Mouse (Mus musculus): ENCODE data around the gene Kcnd1.
"Not testable (repeated sequence)": the region's sequence is repeated elsewhere in the genome, so short reads cannot be mapped to it uniquely, and the experiment has no call there.

Kcnd1 gene

GRCm38 (mm10) chrX:7821865-7822779 is at the start of gene Kcnd1:
TSS of gene Kcnd1 (plus strand) at chrX:7822289.
- no peak for DNase-seq

GRCm38 (mm10) chrX:7772766-7773165 is 49.3 kb upstream of the Kcnd1 start:
- no peak for DNase-seq

DNA sequence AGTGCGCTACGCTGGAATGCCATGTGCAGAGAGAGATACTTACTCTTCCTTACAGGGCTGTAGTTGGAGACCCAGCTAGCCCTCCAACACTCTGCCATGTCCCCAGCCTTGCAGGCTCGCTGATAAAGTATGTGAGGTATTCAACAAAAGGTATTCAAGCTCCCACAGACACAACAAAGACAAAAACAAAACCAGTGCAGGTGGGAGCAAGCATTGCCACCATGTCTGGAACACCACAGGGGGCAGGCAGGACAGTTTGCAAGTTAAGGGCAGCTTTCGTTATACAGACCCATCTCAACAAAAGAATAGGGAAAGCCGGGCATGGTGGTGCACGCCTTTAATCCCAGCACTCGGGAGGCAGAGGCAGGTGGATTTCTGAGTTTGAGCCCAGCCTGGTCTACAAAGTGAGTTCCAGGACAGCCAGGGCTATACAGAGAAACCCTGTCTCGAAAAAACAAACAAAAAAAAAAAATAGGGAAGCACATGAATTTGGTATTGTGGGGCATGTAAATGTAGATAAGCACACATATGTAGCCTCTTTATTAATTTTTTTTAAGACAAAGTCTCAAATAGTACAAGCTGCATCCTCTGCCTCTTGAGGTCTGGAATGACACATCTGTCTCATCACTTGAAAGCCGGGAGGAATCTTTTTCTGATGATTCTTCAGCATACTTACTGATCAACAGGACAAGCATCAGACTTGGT is 46.4 kb upstream of the Kcnd1 start:
- no peak for DNase-seq

DNA sequence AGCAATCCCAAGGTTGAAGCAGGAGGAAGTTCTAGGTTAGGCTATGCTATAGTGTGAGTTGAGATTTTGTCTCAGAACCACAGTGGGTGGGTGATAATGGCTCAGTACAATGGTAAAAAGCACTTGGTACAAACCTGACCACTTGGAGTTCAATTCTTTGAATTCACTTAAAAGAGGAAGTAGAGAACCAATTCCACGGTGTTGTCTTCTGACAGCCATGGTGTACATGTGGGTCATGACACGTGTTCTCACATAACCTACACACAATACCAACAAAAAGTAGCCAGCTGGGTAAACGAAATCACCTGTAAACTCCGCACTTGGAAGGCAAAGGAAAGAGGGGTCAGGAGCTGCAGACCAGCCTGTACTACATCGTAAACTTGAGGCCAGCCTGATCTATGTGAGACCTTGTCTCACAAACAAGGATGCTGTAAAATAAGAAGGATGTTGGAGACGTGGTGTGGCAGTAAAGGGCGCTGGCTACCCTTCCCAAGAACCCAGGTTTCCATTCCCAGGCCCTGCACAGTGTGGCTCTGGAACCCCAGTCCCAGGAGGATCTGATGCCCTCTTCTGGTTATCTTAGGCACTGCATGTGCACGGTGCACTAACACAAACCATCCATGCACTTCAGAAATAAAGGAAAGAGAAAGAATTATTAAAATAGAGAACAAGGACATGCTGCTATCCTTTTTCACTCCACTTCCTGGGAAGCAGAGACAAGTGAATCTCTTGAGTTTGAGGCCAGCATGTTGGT is 45.6 kb upstream of the Kcnd1 start:
- peak in 1 of 2 experiments; percentile 45 for DNase-seq

- DNase-seq = no peak
Measured at GRCm38 (mm10) chrX:7778450-7779244, 43.4 kb upstream of the Kcnd1 start.

DNA sequence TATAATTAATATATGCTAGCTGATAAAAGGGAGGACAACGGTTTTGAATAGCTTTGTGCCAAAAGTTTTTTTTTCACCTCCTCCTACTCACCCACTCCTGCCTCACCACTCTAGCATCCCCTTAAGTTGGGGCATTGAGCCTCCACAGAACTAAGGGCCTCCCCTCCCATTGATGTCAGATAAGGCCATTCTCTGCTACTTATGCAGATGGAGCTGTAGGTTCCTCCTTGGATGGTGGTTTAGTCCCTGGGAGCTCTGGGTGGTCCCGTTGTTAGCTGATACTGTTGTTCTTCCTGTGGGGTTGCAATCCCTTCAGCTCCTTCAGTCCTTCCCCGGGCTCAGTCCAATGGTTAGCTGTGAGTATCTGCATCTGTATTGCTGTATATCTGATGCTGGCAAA is 42.8 kb upstream of the Kcnd1 start:
- no peak for DNase-seq

- no peak for DNase-seq
Measured at GRCm38 (mm10) chrX:7782603-7783092, 39.4 kb upstream of the Kcnd1 start.

DNA sequence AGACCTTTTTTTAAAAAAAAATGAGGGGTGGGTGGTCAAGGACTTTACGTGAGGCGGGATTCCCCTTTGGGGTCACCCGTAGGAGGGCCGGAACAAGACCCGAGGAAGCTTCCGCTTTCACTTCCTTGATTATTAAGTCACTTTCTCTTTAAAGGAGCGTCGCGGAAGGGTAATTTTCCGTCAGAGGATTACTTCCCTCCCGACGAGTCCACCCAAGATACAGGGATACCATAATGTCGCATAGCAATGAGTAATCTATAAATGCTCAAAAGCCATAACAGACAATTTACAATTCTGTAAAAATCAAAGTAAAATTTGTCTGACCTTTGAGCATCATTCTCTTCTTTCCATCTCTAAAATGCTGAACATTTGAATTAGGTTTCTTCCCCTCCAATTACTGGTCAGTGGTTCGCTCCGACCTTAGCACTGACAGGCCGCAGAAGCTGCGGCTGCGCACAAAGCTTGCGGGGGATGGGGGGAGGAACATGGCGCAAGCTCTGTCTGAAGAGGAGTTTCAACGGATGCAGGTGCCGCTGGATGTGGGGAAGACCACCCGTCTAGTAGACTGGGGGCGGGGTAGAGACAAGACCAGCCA is 32.5 kb upstream of the Kcnd1 start, which contains the start of gene Gripap1:
Gene Gripap1, plus strand, starts transcription at position 224 of the 595 bp plus-strand sequence.
- peak; percentile 69 to 70 for DNase-seq

DNA sequence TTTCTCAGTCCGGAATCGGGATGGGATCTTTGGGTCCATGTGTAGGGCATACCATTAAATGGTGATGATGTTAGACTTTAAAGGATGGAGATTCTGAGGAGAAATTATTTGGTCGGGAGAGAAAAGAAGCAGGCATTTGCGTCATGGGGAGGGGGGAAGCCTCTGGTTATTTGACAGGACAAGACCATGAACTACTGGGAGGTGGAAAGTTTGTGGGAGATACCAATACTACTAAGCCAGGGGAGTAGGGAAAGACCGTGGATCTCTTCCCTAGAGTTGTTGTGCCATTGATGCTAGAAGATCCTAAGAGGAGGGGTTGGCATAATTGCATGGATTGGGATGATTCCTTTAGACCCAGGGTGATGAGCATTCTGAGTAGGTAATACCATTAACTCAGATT is 31.8 kb upstream of the Kcnd1 start:
- DNase-seq = no peak

DNA sequence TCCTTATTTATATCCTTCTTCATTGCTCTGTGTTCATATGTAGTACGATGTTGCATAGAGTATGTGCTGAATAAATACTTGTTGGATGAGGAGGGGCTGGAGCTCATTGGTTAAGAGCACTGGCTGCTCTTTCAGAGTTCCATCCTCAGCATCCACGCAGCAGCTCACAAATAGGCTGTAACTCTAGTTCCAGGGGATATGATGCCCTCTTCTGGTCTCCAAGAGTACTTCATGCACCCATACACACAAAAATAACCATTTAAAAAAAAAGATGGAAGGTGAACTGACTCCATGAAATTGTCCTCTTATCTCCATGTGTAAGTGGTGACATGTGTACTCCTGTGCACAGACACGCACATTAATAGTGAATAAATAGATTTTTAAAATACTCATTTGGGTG is 28.7 kb upstream of the Kcnd1 start:
- DNase-seq = no peak

GRCm38 (mm10) chrX:7795016-7795415 is 27.1 kb upstream of the Kcnd1 start:
- DNase-seq = peak in 1 of 2 experiments; percentile 11

GRCm38 (mm10) chrX:7797327-7797726 is 24.8 kb upstream of the Kcnd1 start:
- DNase-seq = no peak

DNA sequence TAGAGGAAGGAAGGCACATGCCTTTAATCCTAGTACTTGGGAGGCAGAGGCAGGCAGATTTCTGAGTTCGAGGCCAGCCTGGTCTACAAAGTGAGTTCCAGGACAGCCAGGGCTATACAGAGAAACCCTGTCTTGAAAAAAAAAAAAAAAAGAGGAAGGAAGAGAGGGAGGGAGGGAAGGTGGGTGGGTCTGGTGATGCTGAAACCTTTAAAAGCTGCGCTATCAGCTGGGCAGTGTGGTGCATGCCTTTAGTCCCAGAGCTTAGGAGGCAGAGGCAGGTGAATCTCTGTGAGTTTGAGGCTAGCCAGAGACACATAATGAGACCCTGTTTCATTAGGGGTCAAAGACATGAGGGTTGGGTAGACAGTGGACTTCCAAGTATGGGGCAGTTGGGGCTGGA is 19.9 kb upstream of the Kcnd1 start:
- DNase-seq = not testable (repeated sequence)

GRCm38 (mm10) chrX:7815016-7815415 is 7.1 kb upstream of the Kcnd1 start:
- DNase-seq = not testable (repeated sequence)

GRCm38 (mm10) chrX:7837146-7837545 is 15.1 kb downstream of the Kcnd1 start:
- no peak for DNase-seq

GRCm38 (mm10) chrX:7840842-7841162 is 18.7 kb downstream of the Kcnd1 start:
- DNase-seq = no peak

- DNase-seq = peak; percentile 89 to 93
Measured at GRCm38 (mm10) chrX:7841163-7842162, 19.4 kb downstream of the Kcnd1 start, which contains the start of gene Otud5. TSS of gene Otud5 (plus strand) at chrX:7841364.

DNA sequence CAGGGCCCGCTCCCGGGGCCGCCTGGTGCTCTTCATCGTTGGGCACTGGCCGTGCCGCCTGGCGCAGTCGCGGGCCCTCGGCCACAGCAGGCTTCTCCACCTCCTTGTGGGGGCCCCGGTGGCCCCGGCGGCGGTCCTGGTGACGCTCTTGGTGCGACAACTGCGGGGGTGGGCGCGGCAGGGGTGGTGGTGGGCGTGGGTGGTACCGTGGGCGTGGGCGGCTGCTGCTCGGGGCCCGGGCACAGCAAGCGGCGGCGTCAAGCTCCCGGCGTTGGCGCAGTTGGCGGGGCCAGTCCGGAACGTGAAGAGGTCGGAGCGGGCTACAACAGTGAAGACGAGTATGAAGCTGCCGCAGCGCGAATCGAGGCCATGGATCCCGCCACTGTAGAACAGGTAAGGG is 20.2 kb downstream of the Kcnd1 start:
- DNase-seq = peak in 1 of 2 experiments; percentile 27

GRCm38 (mm10) chrX:7847845-7848244 is 25.8 kb downstream of the Kcnd1 start:
- no peak for DNase-seq

DNA sequence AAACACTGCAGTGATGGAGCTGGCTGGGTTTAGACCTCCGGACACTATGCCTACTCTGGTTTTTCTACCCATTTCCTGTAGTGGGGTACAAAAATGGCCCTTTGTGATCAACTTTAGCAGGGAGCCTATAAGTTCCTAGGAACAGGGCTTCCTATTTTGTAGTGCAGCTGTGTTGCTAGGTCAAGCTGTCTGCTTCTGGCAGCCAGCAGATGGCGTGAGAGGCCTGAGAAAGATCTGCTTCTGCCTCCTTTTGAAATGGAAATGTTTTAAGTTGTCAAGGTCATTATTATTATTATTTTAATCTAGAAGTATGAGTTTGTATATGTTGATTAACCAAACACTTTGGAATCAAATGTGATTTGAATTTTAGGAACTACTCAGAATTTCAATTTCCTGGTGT is 32.5 kb downstream of the Kcnd1 start:
- DNase-seq = peak; percentile 33 to 46
